Mouse (Mus musculus) E14TG2a.4 (cell line): ENCODE measurements at regions not wholly inside any gene's neighbourhood (a gene's known extent, or its start where the extent isn't known, plus 50 kb on each side); places are given as distances from the start of the nearest gene placed in this dataset.

Experiments used
- H3K27me3 ChIP-seq: 2 replicates; pipeline ENCODE4 v1.6.1; 2014; ENCODE audit warnings: low read length, control low read depth; ENCODE audit not compliant: insufficient read depth
- H3K36me3 ChIP-seq: 2 replicates; pipeline ENCODE4 v1.6.1; 2014; ENCODE audit warnings: low read length, control low read depth; ENCODE audit not compliant: insufficient read depth
- H3K4me1 ChIP-seq: replicated peaks from 2 replicates; pipeline ENCODE4 v1.6.1; 2014; ENCODE audit warnings: low read depth, low read length, control low read depth
- H3K4me3 ChIP-seq: replicated peaks from 2 replicates; pipeline ENCODE4 v1.5.1; 2014; ENCODE audit warnings: mild to moderate bottlenecking, low read length
- H3K9me3 ChIP-seq: 2 replicates; pipeline ENCODE4 v1.6.1; 2014; ENCODE audit warnings: low read length, control low read depth
- CTCF ChIP-seq: conservative IDR thresholded peaks from 2 replicates; pipeline ENCODE4 v1.5.1; 2014; ENCODE audit warnings: low read length
- NANOG ChIP-seq: IDR thresholded peaks from 2 replicates; pipeline ENCODE4 v1.6.1; 2014; ENCODE audit warnings: borderline replicate concordance, low read length, mixed read lengths
- POU5F1 ChIP-seq: IDR thresholded peaks from 2 replicates; pipeline ENCODE4 v1.6.1; 2014; ENCODE audit warnings: low read length, borderline replicate concordance

GRCm38 (mm10) chr16:29904183-29904775 lies 159.9 kb upstream of the Hes1 start:
- no peaks in the 10 kb centered on the region for H3K9me3 ChIP-seq
- peaks cover 17% of the 10 kb centered on the region for H3K4me1 ChIP-seq
- no peak overlapping the region for H3K4me3 ChIP-seq
- no peaks in the 10 kb centered on the region for H3K36me3 ChIP-seq
- peaks cover 42% of the 10 kb centered on the region for H3K27me3 ChIP-seq
- TF ChIP-seq NANOG (no peak), POU5F1 (no peak), CTCF (no peak)

GRCm38 (mm10) chr16:29907331-29907730 lies 156.9 kb upstream of the Hes1 start:
- Histone ChIP-seq H3K9me3 (peaks cover 7% of the 10 kb centered on the region; the same call in 1 of the 2 replicates), H3K4me1 (peaks cover 20% of the 10 kb centered on the region), H3K36me3 (no peaks in the 10 kb centered on the region), H3K27me3 (peaks cover 51% of the 10 kb centered on the region), H3K4me3 (peak overlapping the region; percentile 41; the same call in 1 of the 2 replicates)
- TF ChIP-seq POU5F1 (no peak), NANOG (no peak), CTCF (no peak)

GRCm38 (mm10) chr16:29908031-29908430 lies 156.2 kb upstream of the Hes1 start:
- Histone ChIP-seq H3K9me3 (peaks cover 7% of the 10 kb centered on the region; the same call in 1 of the 2 replicates), H3K36me3 (no peaks in the 10 kb centered on the region), H3K4me3 (0 out of 2 replicates have a peak overlapping the region, but pooled peaks have one; percentile 23), H3K4me1 (peaks cover 20% of the 10 kb centered on the region), H3K27me3 (peaks cover 53% of the 10 kb centered on the region)
- TF ChIP-seq CTCF, result no peak
- no peak for TF ChIP-seq NANOG
- TF ChIP-seq POU5F1, result no peak

- Histone ChIP-seq H3K36me3 (no peaks in the 10 kb centered on the region), H3K9me3 (peaks cover 7% of the 10 kb centered on the region; the same call in 1 of the 2 replicates), H3K4me3 (no peak overlapping the region), H3K4me1 (peaks cover 20% of the 10 kb centered on the region), H3K27me3 (peaks cover 46% of the 10 kb centered on the region)
- no peak for TF ChIP-seq NANOG
Measured at GRCm38 (mm10) chr16:29909923-29910465, 154.2 kb upstream of the Hes1 start.

- Histone ChIP-seq H3K4me3 (no peak overlapping the region), H3K27me3 (peaks cover 42% of the 10 kb centered on the region), H3K9me3 (peaks cover 7% of the 10 kb centered on the region; the same call in 1 of the 2 replicates), H3K36me3 (no peaks in the 10 kb centered on the region), H3K4me1 (peaks cover 24% of the 10 kb centered on the region)
- TF ChIP-seq POU5F1, result no peak
- TF ChIP-seq NANOG, result no peak
- TF ChIP-seq CTCF, result no peak
Measured at GRCm38 (mm10) chr16:29911164-29911571, 153.0 kb upstream of the Hes1 start.

GRCm38 (mm10) chr16:29913357-29914010 lies 150.7 kb upstream of the Hes1 start:
- TF ChIP-seq CTCF (no peak), NANOG (no peak), POU5F1 (no peak)
- Histone ChIP-seq H3K27me3 (peaks cover 32% of the 10 kb centered on the region), H3K4me1 (peaks cover 7% of the 10 kb centered on the region), H3K4me3 (no peak overlapping the region), H3K9me3 (peaks cover 7% of the 10 kb centered on the region; the same call in 1 of the 2 replicates), H3K36me3 (no peaks in the 10 kb centered on the region)

GRCm38 (mm10) chr16:29915346-29915745 lies 148.8 kb upstream of the Hes1 start:
- no peaks in the 10 kb centered on the region for H3K36me3 ChIP-seq
- TF ChIP-seq NANOG (no peak), POU5F1 (no peak), CTCF (no peak)
- H3K9me3 ChIP-seq, result peaks cover 7% of the 10 kb centered on the region; the same call in 1 of the 2 replicates
- no peak overlapping the region for H3K4me3 ChIP-seq
- peaks cover 32% of the 10 kb centered on the region for H3K27me3 ChIP-seq
- peaks cover 4% of the 10 kb centered on the region for H3K4me1 ChIP-seq

- Histone ChIP-seq H3K4me1 (peaks cover 4% of the 10 kb centered on the region), H3K27me3 (peaks cover 27% of the 10 kb centered on the region), H3K9me3 (no peaks in the 10 kb centered on the region), H3K36me3 (no peaks in the 10 kb centered on the region), H3K4me3 (no peak overlapping the region)
- no peak for TF ChIP-seq POU5F1
- no peak for TF ChIP-seq CTCF
- TF ChIP-seq NANOG, result no peak
Measured at GRCm38 (mm10) chr16:29917989-29918388, 146.2 kb upstream of the Hes1 start.

- no peak for TF ChIP-seq CTCF
- no peak for TF ChIP-seq POU5F1
- TF ChIP-seq NANOG, result no peak
- H3K27me3 ChIP-seq, result peaks cover 25% of the 10 kb centered on the region
- H3K9me3 ChIP-seq, result no peaks in the 10 kb centered on the region
- no peaks in the 10 kb centered on the region for H3K36me3 ChIP-seq
- H3K4me3 ChIP-seq, result no peak overlapping the region
- peaks cover 4% of the 10 kb centered on the region for H3K4me1 ChIP-seq
Measured at GRCm38 (mm10) chr16:29918396-29918795, 145.8 kb upstream of the Hes1 start.
